Mouse (Mus musculus) ES-E14 (cell line): ENCODE data around the gene Ppp1r1c.

Experiments used
- CHD2 ChIP-seq: IDR thresholded peaks from 2 replicates; pipeline ENCODE4 v1.6.1; 2014; ENCODE audit warnings: mild to moderate bottlenecking, low read depth, low read length, inconsistent platforms
- HCFC1 ChIP-seq: IDR thresholded peaks from 2 replicates; pipeline ENCODE4 v1.6.1; 2012; ENCODE audit warnings: low read length, inconsistent platforms, borderline replicate concordance; ENCODE audit not compliant: insufficient read depth
- MAFK ChIP-seq: IDR thresholded peaks from 2 replicates; pipeline ENCODE4 v1.6.1; 2014; ENCODE audit warnings: mild to moderate bottlenecking, low read depth, low read length, inconsistent platforms; ENCODE audit not compliant: insufficient read depth
- ZC3H11A ChIP-seq: IDR thresholded peaks from 2 replicates; pipeline ENCODE4 v1.6.1; 2012; ENCODE audit warnings: low read depth, mild to moderate bottlenecking, inconsistent platforms, low read length, borderline replicate concordance
- ZNF384 ChIP-seq: IDR thresholded peaks from 2 replicates; pipeline ENCODE4 v1.6.1; 2012; ENCODE audit warnings: low read depth, low read length, inconsistent platforms

DNA sequence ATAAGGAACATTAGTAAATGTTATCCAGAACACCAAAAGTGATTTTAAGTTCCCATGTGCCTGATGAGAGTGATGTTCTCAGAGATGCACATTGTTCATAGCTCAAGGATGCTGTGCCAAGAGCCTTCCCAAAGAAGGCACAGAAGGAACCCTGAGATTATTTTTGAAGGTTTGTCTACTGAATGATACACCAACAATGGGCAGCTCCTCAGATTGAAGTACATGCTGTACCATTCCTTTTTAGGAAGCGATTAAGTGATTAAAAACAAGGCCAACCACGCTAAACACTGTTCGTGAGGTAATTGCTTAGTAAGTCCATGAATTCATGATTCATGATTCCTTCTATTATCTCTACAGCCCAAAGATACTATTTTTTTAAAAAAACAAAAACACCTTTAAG is 32.3 kb upstream of the Ppp1r1c start:
- TF ChIP-seq MAFK: no peak
- no peak for TF ChIP-seq ZC3H11A
- TF ChIP-seq ZNF384: no peak
- no peak for TF ChIP-seq HCFC1
- no peak for TF ChIP-seq CHD2
